Mouse (Mus musculus) small intestine, adult 2 months (tissue): ENCODE measurements at regions not wholly inside any gene's neighbourhood (a gene's known extent, or its start where the extent isn't known, plus 50 kb on each side); places are given as distances from the start of the nearest gene placed in this dataset.
"Not testable (repeated sequence)": the region's sequence is repeated elsewhere in the genome, so short reads cannot be mapped to it uniquely, and the experiment has no call there.

Source experiments
- H3K27ac ChIP-seq: fragments of 200-500 bp; 2 replicates; pipeline ENCODE4 v1.5.1; 2012; ENCODE audit warnings: low read depth, low read length, control low read depth, inconsistent platforms; ENCODE audit not compliant: insufficient read depth
- H3K27me3 ChIP-seq: fragments of 200-500 bp; 2 replicates; pipeline ENCODE4 v1.6.1; 2012; ENCODE audit warnings: mild to moderate bottlenecking, moderate library complexity, low read length, inconsistent platforms; ENCODE audit not compliant: control insufficient read depth, insufficient read depth
- H3K36me3 ChIP-seq: fragments of 200-500 bp; 2 replicates; pipeline ENCODE4 v1.6.1; 2012; ENCODE audit warnings: mild to moderate bottlenecking, low read length, control low read depth, inconsistent platforms; ENCODE audit not compliant: control insufficient read depth, insufficient read depth
- H3K4me1 ChIP-seq: fragments of 200-500 bp; 2 replicates; pipeline ENCODE4 v1.6.1; 2012; ENCODE audit warnings: low read length, inconsistent platforms, mixed read lengths; ENCODE audit not compliant: control insufficient read depth, insufficient read depth, insufficient read length
- H3K4me3 ChIP-seq: fragments of 200-500 bp; 2 replicates; pipeline ENCODE4 v1.5.1; 2012; ENCODE audit warnings: low read depth, mild to moderate bottlenecking, control low read depth, inconsistent platforms, low read length, moderate library complexity
- CTCF ChIP-seq: fragments of 200-500 bp; IDR thresholded peaks from 2 replicates; pipeline ENCODE4 v1.5.1; 2012; ENCODE audit warnings: low read depth, mild to moderate bottlenecking, control low read depth, inconsistent platforms, low read length, moderate library complexity, mixed read lengths; ENCODE audit not compliant: insufficient replicate concordance, insufficient read length; ENCODE audit errors: extremely low read depth
- POLR2A ChIP-seq: fragments of 200-500 bp; IDR thresholded peaks from 2 replicates; pipeline ENCODE4 v1.6.1; 2012; ENCODE audit warnings: low read depth, mild to moderate bottlenecking, control low read depth, inconsistent platforms, low read length, moderate library complexity
- whole genome bisulfite sequencing: fragments of 180-500 bp; shearing (Covaris S2); methylation state at CpG from one replicate; pipeline ENCODE4 v1.1.7; 2018; 5-methylcytosine and 5-hydroxymethylcytosine counted together

DNA sequence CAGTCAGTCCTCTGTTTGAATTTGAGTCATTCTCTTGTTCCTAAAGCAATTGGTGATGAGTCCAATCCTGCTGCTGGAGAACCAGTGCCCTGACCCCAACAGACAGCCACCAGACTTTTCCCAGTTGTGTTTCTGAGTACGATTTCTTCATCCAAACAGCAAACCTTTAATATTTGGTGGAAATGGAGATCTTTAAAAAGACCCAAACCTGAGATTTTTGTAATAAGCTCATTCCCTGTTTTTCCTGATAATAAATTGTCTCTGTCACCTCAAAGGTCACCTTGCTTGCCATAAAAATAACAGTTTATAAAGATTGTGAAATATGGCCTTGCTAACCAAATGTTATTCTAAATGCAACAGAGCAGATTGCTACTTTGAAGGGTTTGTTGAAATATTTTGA lies 199.0 kb downstream of the Fam43a start:
- no peak for TF ChIP-seq CTCF
- no peak for TF ChIP-seq POLR2A
- no peak overlapping the region for H3K27ac ChIP-seq
- 86% methylated on average over 1 of the region's 1 CpGs for WGBS

DNA sequence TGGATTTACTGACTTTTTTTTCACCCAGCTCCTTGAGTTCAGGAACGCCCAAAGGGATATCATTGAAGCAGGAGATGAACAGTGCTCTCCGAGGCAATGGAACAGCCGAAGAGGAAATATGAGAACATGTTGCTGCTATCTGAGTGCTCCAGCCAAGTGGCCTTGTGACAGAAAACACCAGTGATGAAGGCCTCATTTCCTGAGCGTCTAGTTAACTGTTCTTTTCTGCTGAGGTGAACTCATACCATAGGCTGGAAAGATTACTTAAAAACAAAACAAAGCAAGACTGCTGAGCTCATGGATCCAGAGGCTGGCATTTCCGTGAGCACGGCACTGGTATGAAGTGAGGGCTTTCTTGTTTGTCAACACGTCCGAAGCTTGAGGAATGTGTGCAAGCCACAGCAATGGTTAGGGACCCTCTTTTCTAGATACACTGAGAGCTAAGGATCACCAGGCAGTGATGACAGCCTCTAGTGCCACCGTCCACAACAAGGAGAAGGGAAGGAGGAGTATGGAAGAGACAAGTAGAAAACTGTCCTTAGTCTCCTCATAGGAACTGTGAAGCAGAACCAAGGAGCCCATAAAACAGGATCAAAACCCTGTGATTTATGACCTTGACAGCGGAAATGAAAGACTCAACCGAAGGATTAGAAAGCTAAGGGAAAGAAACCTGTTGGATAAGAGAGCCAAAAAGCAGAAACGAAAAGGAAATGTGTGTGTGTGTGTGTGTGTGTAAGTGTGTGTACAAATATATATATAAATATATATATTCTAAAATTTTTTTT lies 200.4 kb downstream of the Fam43a start:
- TF ChIP-seq CTCF (no peak), POLR2A (no peak)
- H3K36me3 ChIP-seq, result no peaks in the 10 kb centered on the region
- no peaks in the 10 kb centered on the region for H3K27me3 ChIP-seq
- H3K27ac ChIP-seq, result no peak overlapping the region
- 69% methylated on average over 12 of the region's 12 CpGs for WGBS
- no peak overlapping the region for H3K4me3 ChIP-seq
- H3K4me1 ChIP-seq, result no peaks in the 10 kb centered on the region

More for the DNA sequence above, 199.0 kb downstream of the Fam43a start:
- H3K4me1 ChIP-seq, result peaks cover 4% of the 10 kb centered on the region
- no peak overlapping the region for H3K4me3 ChIP-seq
- H3K36me3 ChIP-seq, result no peaks in the 10 kb centered on the region
- no peaks in the 10 kb centered on the region for H3K27me3 ChIP-seq

DNA sequence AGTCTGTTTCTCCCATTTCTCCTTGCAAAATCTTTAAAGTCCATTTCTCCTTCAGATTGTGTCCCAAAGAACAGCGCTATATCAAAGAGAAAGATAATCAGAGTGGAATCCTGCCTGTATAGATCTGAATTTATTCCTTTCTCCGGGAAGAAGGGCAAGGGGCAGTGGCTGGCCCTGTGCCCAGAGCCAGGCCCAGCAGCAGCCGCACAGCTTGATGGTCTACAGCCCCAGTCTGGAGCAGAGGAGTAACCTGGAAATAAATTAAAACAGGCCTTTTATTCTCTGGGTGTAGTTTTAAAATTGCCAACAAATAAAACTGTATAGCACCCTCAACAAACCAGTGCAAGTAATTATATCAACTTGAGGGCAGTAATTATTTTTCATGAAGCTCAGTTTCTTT lies 204.5 kb downstream of the Fam43a start:
- WGBS, result 67% methylated on average over 3 of the region's 3 CpGs
- TF ChIP-seq POLR2A, result no peak
- no peak for TF ChIP-seq CTCF

DNA sequence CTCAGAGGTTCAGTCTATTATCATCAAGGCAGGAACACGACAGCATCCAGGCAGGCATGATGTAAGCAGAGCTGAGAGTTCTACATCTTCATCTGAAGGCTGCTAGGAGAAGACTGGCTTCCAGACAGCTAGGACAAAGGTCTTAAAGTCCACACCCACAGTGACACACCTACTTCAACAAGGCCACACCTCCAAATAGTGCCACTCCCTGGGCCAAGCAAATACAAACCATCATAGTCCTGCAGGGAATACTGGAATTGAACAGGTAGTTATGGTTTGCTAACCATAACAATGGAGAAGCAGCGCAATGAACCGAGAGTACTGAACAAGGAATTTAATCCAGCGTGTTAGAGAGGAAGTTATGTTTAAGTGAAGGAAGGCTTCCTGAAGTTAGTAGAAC lies 206.7 kb downstream of the Fam43a start:
- not testable (repeated sequence) for H3K36me3 ChIP-seq, H3K27ac ChIP-seq, H3K4me1 ChIP-seq, H3K4me3 ChIP-seq, H3K27me3 ChIP-seq
- 50% methylated on average over 4 of the region's 4 CpGs for WGBS

More for the DNA sequence above, 204.5 kb downstream of the Fam43a start:
- Histone ChIP-seq H3K27ac (no peak overlapping the region), H3K36me3 (no peaks in the 10 kb centered on the region), H3K4me3 (no peak overlapping the region), H3K27me3 (no peaks in the 10 kb centered on the region), H3K4me1 (peaks cover 4% of the 10 kb centered on the region; the same call in 1 of the 2 replicates)

DNA sequence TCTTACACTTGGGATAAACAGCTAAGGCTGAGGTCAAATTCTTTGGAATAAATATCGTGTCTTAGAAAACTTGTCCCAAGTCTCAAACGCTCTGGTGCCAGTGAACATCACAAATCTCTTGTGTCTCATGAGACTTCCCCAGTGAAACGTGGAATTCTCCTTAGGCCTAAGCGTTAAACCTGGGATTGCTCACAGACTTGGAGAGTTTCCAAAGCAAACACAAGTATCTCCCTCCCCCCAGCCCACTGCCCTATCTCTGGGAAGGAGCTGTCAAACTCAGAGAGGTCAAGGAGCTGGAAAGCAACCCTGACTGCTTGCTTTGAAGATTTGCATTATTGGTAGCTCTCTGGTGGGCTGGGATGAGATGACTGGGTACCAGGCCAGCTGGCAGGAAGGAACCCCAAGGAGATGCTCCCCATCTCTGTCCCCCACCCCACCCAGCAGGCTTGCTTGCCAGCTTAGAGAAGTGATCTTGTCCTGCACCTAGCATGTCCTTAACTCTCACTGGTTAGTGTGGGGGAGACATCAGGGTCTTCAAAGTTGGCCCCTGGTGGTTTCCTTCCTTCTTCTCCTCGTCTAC lies 219.1 kb downstream of the Fam43a start:
- WGBS, result 43% methylated on average over 5 of the region's 5 CpGs
- TF ChIP-seq POLR2A (no peak), CTCF (no peak)
- Histone ChIP-seq H3K36me3 (no peaks in the 10 kb centered on the region), H3K4me1 (peaks cover 14% of the 10 kb centered on the region; the same call in 1 of the 2 replicates), H3K27me3 (no peaks in the 10 kb centered on the region; the same call in 1 of the 2 replicates), H3K27ac (no peak overlapping the region), H3K4me3 (no peak overlapping the region)

DNA sequence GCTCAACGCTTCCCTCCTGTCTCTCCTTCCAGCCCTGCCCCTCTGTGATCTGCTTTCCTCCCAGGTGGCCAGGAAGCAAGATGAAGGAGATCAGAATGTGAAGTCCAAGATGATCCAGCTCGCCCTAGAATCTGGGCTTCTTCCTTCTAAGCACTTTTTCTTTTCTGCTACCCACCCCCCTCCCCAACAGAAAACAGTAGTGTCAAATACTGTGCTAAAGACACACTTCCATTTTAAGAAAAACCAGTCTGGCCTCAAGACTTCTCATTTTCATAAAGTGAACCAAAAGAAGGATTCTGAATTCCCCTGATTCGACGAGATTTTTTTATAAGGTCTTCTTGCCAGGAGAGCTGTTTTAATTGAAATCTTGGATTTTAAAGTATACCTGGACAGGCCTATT lies 219.8 kb downstream of the Fam43a start:
- no peaks in the 10 kb centered on the region; the same call in none of the 2 replicates for H3K27me3 ChIP-seq
- TF ChIP-seq POLR2A (no peak), CTCF (no peak)
- WGBS, result 83% methylated on average over 4 of the region's 4 CpGs
- no peaks in the 10 kb centered on the region for H3K36me3 ChIP-seq
- peaks cover 14% of the 10 kb centered on the region; the same call in 1 of the 2 replicates for H3K4me1 ChIP-seq
- H3K4me3 ChIP-seq, result no peak overlapping the region
- H3K27ac ChIP-seq, result no peak overlapping the region

DNA sequence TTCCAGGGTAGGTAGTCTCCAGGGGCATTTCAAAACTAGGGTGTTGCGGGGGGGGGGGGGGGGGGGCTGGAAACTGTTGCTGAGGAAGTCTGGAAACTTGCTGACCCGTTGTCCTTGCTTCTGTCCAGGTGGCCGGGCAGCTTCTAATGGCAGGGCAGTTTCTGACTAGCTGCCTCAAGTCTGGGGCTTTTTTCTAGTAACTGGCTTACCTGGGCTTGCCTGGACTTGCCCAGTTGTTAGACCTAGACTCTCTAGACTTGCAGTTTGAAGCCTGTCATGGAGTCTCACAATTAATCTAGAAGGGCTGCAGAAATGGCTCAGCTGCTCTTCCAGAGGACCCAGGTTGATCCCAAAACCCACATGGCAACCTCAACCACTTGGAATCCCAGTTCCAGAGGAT lies 220.7 kb downstream of the Fam43a start:
- Histone ChIP-seq H3K4me1 (peaks cover 14% of the 10 kb centered on the region; the same call in 1 of the 2 replicates), H3K4me3 (no peak overlapping the region), H3K27me3 (no peaks in the 10 kb centered on the region; the same call in none of the 2 replicates), H3K27ac (no peak overlapping the region), H3K36me3 (no peaks in the 10 kb centered on the region)
- no peak for TF ChIP-seq CTCF
- no peak for TF ChIP-seq POLR2A
- WGBS, result 94% methylated on average over 3 of the region's 3 CpGs

DNA sequence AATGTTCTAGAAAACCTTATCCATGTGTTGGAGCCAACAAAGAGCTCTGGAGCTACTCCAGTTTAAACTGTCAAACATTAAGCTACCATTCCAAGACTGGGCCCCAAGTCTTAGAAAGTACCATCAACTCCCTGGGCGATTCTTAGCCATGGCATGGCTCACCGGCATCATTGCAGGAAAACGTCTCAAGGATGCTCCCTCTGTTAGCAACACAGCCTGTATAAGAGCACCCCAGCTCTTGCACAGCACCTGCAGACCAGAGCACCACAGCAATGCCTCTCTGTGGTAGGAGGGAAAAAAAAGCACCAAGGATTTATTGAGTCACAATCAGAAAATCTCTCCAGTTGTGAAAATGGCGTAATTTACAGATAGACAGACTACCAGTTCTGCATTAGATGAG lies 221.2 kb downstream of the Fam43a start:
- no peak for TF ChIP-seq CTCF
- TF ChIP-seq POLR2A, result no peak

More for the DNA sequence above, 221.2 kb downstream of the Fam43a start:
- H3K4me1 ChIP-seq, result peaks cover 14% of the 10 kb centered on the region; the same call in 1 of the 2 replicates
- no peak overlapping the region for H3K4me3 ChIP-seq
- WGBS, result 83% methylated on average over 4 of the region's 4 CpGs
- no peaks in the 10 kb centered on the region; the same call in none of the 2 replicates for H3K27me3 ChIP-seq
- no peak overlapping the region for H3K27ac ChIP-seq
- no peaks in the 10 kb centered on the region for H3K36me3 ChIP-seq
